19 mouse cellular contexts compared by ENCODE assay signal in genomic region chr15:62180718-62181117, GRCm38 (mm10).
DNase-seq lines count a peak whose midpoint lies in the region; TF ChIP-seq lines count a peak whose summit lies in the region.
"Had no signal": no experiment of that assay in that cellular context is flagged by ENCODE, and none has a peak within 500 bp of the region (broad histone marks: within the 10 kb centered on the region; RNA-seq: fewer than 3 reads in every experiment).

No protein-coding gene starts in this region.

- TF ChIP-seq RAD21 in CH12.LX (IDR thresholded peaks at IDR 0.05; ENCODE audit: low read depth, low read length) = no peak

- peak overlapping the region in 1 of 3 experiments; percentile 3 for H3K4me3 ChIP-seq in CH12.LX (replicated peaks in 1 of 3; ENCODE audit: low read depth in 2 of 3, low read length in 2 of 3, poor library complexity in 1 of 3)
- no peak overlapping the region for H3K4me3 ChIP-seq in brown adipose tissue, adult 24 weeks (ENCODE audit: insufficient read depth, low read depth, low read length)
- H3K4me3 ChIP-seq: embryonic facial prominence, embryonic 13.5 days; embryonic facial prominence, embryonic 15.5 days; erythroblast, embryonic 14.5 days; forebrain, embryonic 10.5 days; forebrain, embryonic 12.5 days had no signal

- TF ChIP-seq EP300 in CH12.LX (IDR thresholded peaks at IDR 0.05; ENCODE audit: low read length) = no peak

- dilution Hi-C loops in CH12.LX (cut with MboI; ENCODE audit: extremely low pct_ligation_motif_present, extremely low pct_unique_long_range_greater_than_20kb, low sequenced_read_pairs) = no loop called here

- peaks cover 72% of the 10 kb centered on the region for H3K79me2 ChIP-seq in CH12.LX (replicated peaks; ENCODE audit: control insufficient read depth, extremely low read depth, insufficient read depth, poor library complexity, severe bottlenecking)

- no peaks in the 10 kb centered on the region for H3K27me3 ChIP-seq in CH12.LX (replicated peaks)
- H3K27me3 ChIP-seq: embryonic facial prominence, embryonic 13.5 days; embryonic facial prominence, embryonic 15.5 days; forebrain, embryonic 12.5 days had no signal

- no peaks in the 10 kb centered on the region for H3K9me3 ChIP-seq in CH12.LX (replicated peaks; ENCODE audit: low read length)
- H3K9me3 ChIP-seq: embryonic facial prominence, embryonic 13.5 days; embryonic facial prominence, embryonic 15.5 days; forebrain, embryonic 10.5 days; forebrain, embryonic 12.5 days had no signal

- DNase-seq in A20 (ENCODE audit: low read depth, low spot score) = peak; percentile 66
- DNase-seq in CH12.LX (ENCODE audit: extremely low read depth) = no peak
- no peak for DNase-seq in left cerebral cortex, postnatal 25 days (ENCODE audit: low spot score in 2 of 2)
- no peak for DNase-seq in urinary bladder, adult 2 months (ENCODE audit: low spot score)
- DNase-seq: adrenal gland, adult 2 months; adrenal gland, postnatal 25 days; cerebellum, adult 11 months; cerebellum, adult 18-20 months; cerebellum, adult 8-10 months; cerebellum, adult 9-11 months; cerebellum, postnatal 14 days; cerebellum, postnatal 36 days; embryo, embryonic 11 days had no signal

- H3K27ac ChIP-seq in CH12.LX (ENCODE audit: insufficient read depth, low read depth) = peak overlapping the region; percentile 99
- peak overlapping the region; percentile 88 for H3K27ac ChIP-seq in brown adipose tissue, adult 24 weeks (replicated peaks; ENCODE audit: low read depth, low read length)
- H3K27ac ChIP-seq: embryonic facial prominence, embryonic 13.5 days; embryonic facial prominence, embryonic 15.5 days; forebrain, embryonic 10.5 days; forebrain, embryonic 12.5 days had no signal

- intact Hi-C loops in left cerebral cortex, postnatal 25 days (cut with DNase I) = no loop called here

- H3K4me1 ChIP-seq in CH12.LX (ENCODE audit: control insufficient read depth in 1 of 2, insufficient read depth in 2 of 2) = peaks cover 63 to 95% of the 10 kb centered on the region in 2 experiments
- H3K4me1 ChIP-seq in brown adipose tissue, adult 24 weeks (ENCODE audit: control insufficient read depth, insufficient read depth, insufficient read length, low read length) = peaks cover 15% of the 10 kb centered on the region; the same call in 1 of the 2 replicates
- H3K4me1 ChIP-seq: embryonic facial prominence, embryonic 13.5 days; embryonic facial prominence, embryonic 15.5 days had no signal

- peak overlapping the region; percentile 73 for H3K4me2 ChIP-seq in CH12.LX (ENCODE audit: insufficient read depth, low read depth, poor library complexity, severe bottlenecking)
- H3K4me2 ChIP-seq: embryonic facial prominence, embryonic 13.5 days; embryonic facial prominence, embryonic 15.5 days; forebrain, embryonic 12.5 days had no signal

- H3K9ac ChIP-seq in CH12.LX (ENCODE audit: insufficient read depth, low read depth) = peak overlapping the region; percentile 8; the same call in 1 of the 2 replicates
- H3K9ac ChIP-seq: embryonic facial prominence, embryonic 13.5 days; embryonic facial prominence, embryonic 15.5 days; forebrain, embryonic 12.5 days had no signal

- peaks cover 46 to 83% of the 10 kb centered on the region in 2 experiments for H3K36me3 ChIP-seq in CH12.LX (replicated peaks in 1 of 2; ENCODE audit: control insufficient read depth in 1 of 2, insufficient read depth in 1 of 2, low read length in 1 of 2)
- H3K36me3 ChIP-seq: embryonic facial prominence, embryonic 13.5 days; embryonic facial prominence, embryonic 15.5 days; forebrain, embryonic 10.5 days; forebrain, embryonic 12.5 days had no signal

- TF ChIP-seq CTCF in CH12.LX (conservative IDR thresholded peaks at IDR 0.05 in 1 of 2, IDR thresholded peaks at IDR 0.05 in 1 of 2; ENCODE audit: low read depth in 2 of 2, low read length in 2 of 2) = no peak

- TF ChIP-seq POLR2A in CH12.LX (IDR thresholded peaks at IDR 0.05; ENCODE audit: low read depth, low read length) = peak; percentile 12; the same call in 1 of the 2 replicates

- in situ Hi-C loops in CH12.LX (cut with MboI; ENCODE audit: low pct_ligation_motif_present, low pct_unique_long_range_greater_than_20kb, low sequenced_read_pairs) = no loop called here

TF ChIP-seq in CH12.LX, 34 proteins besides CTCF, POLR2A, EP300 and RAD21:
- TF ChIP-seq ZMIZ1 (IDR thresholded peaks at IDR 0.05; ENCODE audit: low read depth, low read length) (0 out of 2 replicates have a peak, but pooled peaks have one; percentile 57), SMC3 (IDR thresholded peaks at IDR 0.05; ENCODE audit: low read depth, low read length) (no peak; the same call in 1 of the 2 replicates), USF2 (conservative IDR thresholded peaks at IDR 0.05; ENCODE audit: low read depth, low read length) (no peak), MXI1 (IDR thresholded peaks at IDR 0.05; ENCODE audit: low read depth, low read length) (peak; percentile 21; the same call in 1 of the 2 replicates), CHD1 (IDR thresholded peaks at IDR 0.05; ENCODE audit: low read depth, low read length) (peak; percentile 82; the same call in 1 of the 2 replicates), KAT2A (IDR thresholded peaks at IDR 0.05; ENCODE audit: insufficient replicate concordance, low read length) (0 out of 2 replicates have a peak, but pooled peaks have one; percentile 12), MEF2A (IDR thresholded peaks at IDR 0.05; ENCODE audit: borderline replicate concordance, low read depth, low read length) (peak; percentile 27; the same call in 1 of the 2 replicates), PAX5 (IDR thresholded peaks at IDR 0.05; ENCODE audit: low read length) (no peak)
